Mouse (Mus musculus) intestine, embryonic 16.5 days (tissue): ENCODE data around the gene Usp47. TPM values are rescaled to one million over a fixed set of nuclear protein-coding genes. Genes with fewer than 3 reads are reported as not detected.

Experiments used
- ATAC-seq: fragments of 200-750 bp; cut with Nextera tagmentation; 2 replicates; pipeline ENCODE4 v1.8.0; 2017; ENCODE audit warnings: moderate TSS enrichment, moderate library complexity
- H3K27ac ChIP-seq: fragments of 300-500 bp; sonication (generic); 2 replicates; pipeline ENCODE4 v1.5.1; 2014; ENCODE audit warnings: mild to moderate bottlenecking, low read length
- H3K27me3 ChIP-seq: fragments of 300-500 bp; sonication (generic); replicated peaks from 2 replicates; pipeline ENCODE4 v1.6.1; 2014; ENCODE audit warnings: low read length, control low read depth, mixed read lengths; ENCODE audit not compliant: control insufficient read depth, insufficient read depth
- H3K36me3 ChIP-seq: fragments of 300-500 bp; sonication (generic); 2 replicates; pipeline ENCODE4 v1.6.1; 2014; ENCODE audit warnings: low read length, control low read depth; ENCODE audit not compliant: control insufficient read depth, insufficient read depth
- H3K4me1 ChIP-seq: fragments of 300-500 bp; sonication (generic); 2 replicates; pipeline ENCODE4 v1.6.1; 2014; ENCODE audit warnings: low read length, control low read depth, mixed read lengths; ENCODE audit not compliant: control insufficient read depth, insufficient read depth
- H3K4me2 ChIP-seq: fragments of 300-500 bp; sonication (generic); 2 replicates; pipeline ENCODE4 v1.6.1; 2014; ENCODE audit warnings: low read depth, low read length, control low read depth
- H3K4me3 ChIP-seq: fragments of 300-500 bp; sonication (generic); 2 replicates; pipeline ENCODE4 v1.5.1; 2014; ENCODE audit warnings: mild to moderate bottlenecking, low read length
- H3K9ac ChIP-seq: fragments of 300-500 bp; sonication (generic); 2 replicates; pipeline ENCODE4 v1.6.1; 2014; ENCODE audit warnings: low read depth, low read length
- H3K9me3 ChIP-seq: fragments of 300-500 bp; sonication (generic); 2 replicates; pipeline ENCODE4 v1.6.1; 2016; ENCODE audit warnings: low read length, control low read depth; ENCODE audit not compliant: control insufficient read depth
- WGBS: fragments of 180-500 bp; shearing (Covaris S2); extraction: QIAGEN DNeasy Blood & Tissue Kit; methylation state at CpG from one replicate; pipeline ENCODE4 v1.1.7; 2014; 5-methylcytosine and 5-hydroxymethylcytosine counted together
- polyA plus RNA-seq: library from polyadenylated mRNA; unstranded; fragments of >200 nt; fragmentation: Nextera tagmentation; extraction: Ambion mirVana; gene quantifications from 2 replicates; pipeline ENCODE4 v1.2.1, GENCODE M21; 2015

The Usp47 gene
- polyA plus RNA-seq, 1 experiment from 2014 or later, result 48.7 TPM

- peak overlapping the region; percentile 50 for H3K4me2 ChIP-seq
- H3K36me3 ChIP-seq, result no peaks in the 10 kb centered on the region
- 3% methylated on average over 5 of the region's 5 CpGs for WGBS
- peak overlapping the region; percentile 66 for H3K27ac ChIP-seq
- H3K9me3 ChIP-seq, result no peaks in the 10 kb centered on the region
- H3K4me1 ChIP-seq, result peaks cover 28% of the 10 kb centered on the region
- peak; percentile 31; the same call in 1 of the 2 replicates for ATAC-seq
- H3K4me3 ChIP-seq, result peak overlapping the region; percentile 42
- no peaks in the 10 kb centered on the region for H3K27me3 ChIP-seq
- H3K9ac ChIP-seq, result peak overlapping the region; percentile 46
Measured at GRCm38 (mm10) chr7:112024856-112025255, 1.6 kb downstream of the Usp47 start.

- Histone ChIP-seq H3K27me3 (no peaks in the 10 kb centered on the region), H3K36me3 (no peaks in the 10 kb centered on the region), H3K27ac (no peak overlapping the region), H3K9me3 (no peaks in the 10 kb centered on the region), H3K4me2 (no peak overlapping the region), H3K9ac (no peak overlapping the region), H3K4me3 (no peak overlapping the region), H3K4me1 (peaks cover 35% of the 10 kb centered on the region)
- no peak for ATAC-seq
- 87% methylated on average over 1 of the region's 1 CpGs for WGBS
Measured at GRCm38 (mm10) chr7:112030594-112030993, 7.3 kb downstream of the Usp47 start.

GRCm38 (mm10) chr7:112035804-112036203, 12.5 kb downstream of the Usp47 start:
- ATAC-seq, result no peak; the same call in 1 of the 2 replicates
- no peaks in the 10 kb centered on the region for H3K36me3 ChIP-seq
- no peak overlapping the region for H3K4me3 ChIP-seq
- H3K4me1 ChIP-seq, result peaks cover 10% of the 10 kb centered on the region
- WGBS, result 8% methylated on average over 2 of the region's 2 CpGs
- no peak overlapping the region for H3K4me2 ChIP-seq
- peak overlapping the region; percentile 45; the same call in 1 of the 2 replicates for H3K27ac ChIP-seq
- H3K9me3 ChIP-seq, result no peaks in the 10 kb centered on the region
- H3K9ac ChIP-seq, result no peak overlapping the region
- no peaks in the 10 kb centered on the region for H3K27me3 ChIP-seq

- no peak for ATAC-seq
- 35% methylated on average over 1 of the region's 1 CpGs for WGBS
- Histone ChIP-seq H3K4me2 (no peak overlapping the region), H3K4me3 (no peak overlapping the region), H3K9ac (no peak overlapping the region), H3K27ac (no peak overlapping the region), H3K27me3 (no peaks in the 10 kb centered on the region), H3K9me3 (no peaks in the 10 kb centered on the region), H3K36me3 (no peaks in the 10 kb centered on the region), H3K4me1 (peaks cover 10% of the 10 kb centered on the region)
Measured at GRCm38 (mm10) chr7:112036636-112037035, 13.3 kb downstream of the Usp47 start.

GRCm38 (mm10) chr7:112040271-112040670, 17.0 kb downstream of the Usp47 start:
- Histone ChIP-seq H3K4me3 (no peak overlapping the region), H3K4me1 (peaks cover 11% of the 10 kb centered on the region), H3K4me2 (no peak overlapping the region), H3K9ac (no peak overlapping the region), H3K9me3 (no peaks in the 10 kb centered on the region), H3K27ac (no peak overlapping the region), H3K36me3 (no peaks in the 10 kb centered on the region), H3K27me3 (no peaks in the 10 kb centered on the region)
- ATAC-seq, result no peak

- H3K36me3 ChIP-seq, result no peaks in the 10 kb centered on the region
- no peak overlapping the region for H3K4me2 ChIP-seq
- no peak for ATAC-seq
- WGBS, result 66% methylated on average over 2 of the region's 2 CpGs
- no peak overlapping the region for H3K27ac ChIP-seq
- H3K27me3 ChIP-seq, result no peaks in the 10 kb centered on the region
- 0 out of 2 replicates have a peak, but pooled peaks cover 3% of the 10 kb centered on the region for H3K4me1 ChIP-seq
- no peaks in the 10 kb centered on the region for H3K9me3 ChIP-seq
- H3K4me3 ChIP-seq, result no peak overlapping the region
- no peak overlapping the region for H3K9ac ChIP-seq
Measured at GRCm38 (mm10) chr7:112042758-112043157, 19.5 kb downstream of the Usp47 start.

- H3K27me3 ChIP-seq, result no peaks in the 10 kb centered on the region
- no peak for ATAC-seq
- no peak overlapping the region for H3K27ac ChIP-seq
- no peak overlapping the region for H3K4me2 ChIP-seq
- no peaks in the 10 kb centered on the region for H3K9me3 ChIP-seq
- H3K36me3 ChIP-seq, result no peaks in the 10 kb centered on the region
- H3K4me1 ChIP-seq, result 0 out of 2 replicates have a peak, but pooled peaks cover 3% of the 10 kb centered on the region
- no peak overlapping the region for H3K9ac ChIP-seq
- H3K4me3 ChIP-seq, result no peak overlapping the region
- WGBS, result 92% methylated on average over 1 of the region's 1 CpGs
Measured at GRCm38 (mm10) chr7:112045249-112045648, 21.9 kb downstream of the Usp47 start.

- Histone ChIP-seq H3K36me3 (no peaks in the 10 kb centered on the region), H3K9me3 (no peaks in the 10 kb centered on the region), H3K4me2 (no peak overlapping the region), H3K4me3 (no peak overlapping the region), H3K4me1 (0 out of 2 replicates have a peak, but pooled peaks cover 3% of the 10 kb centered on the region), H3K9ac (no peak overlapping the region), H3K27ac (no peak overlapping the region), H3K27me3 (no peaks in the 10 kb centered on the region)
- no peak for ATAC-seq
- 47% methylated on average over 3 of the region's 3 CpGs for WGBS
Measured at GRCm38 (mm10) chr7:112045794-112046388, 22.6 kb downstream of the Usp47 start.

GRCm38 (mm10) chr7:112048643-112049042, 25.3 kb downstream of the Usp47 start:
- no peak for ATAC-seq
- Histone ChIP-seq H3K4me1 (no peaks in the 10 kb centered on the region), H3K9me3 (no peaks in the 10 kb centered on the region), H3K27me3 (no peaks in the 10 kb centered on the region), H3K9ac (no peak overlapping the region), H3K27ac (no peak overlapping the region), H3K4me2 (no peak overlapping the region), H3K36me3 (no peaks in the 10 kb centered on the region), H3K4me3 (no peak overlapping the region)
- WGBS, result 88% methylated on average over 5 of the region's 5 CpGs

GRCm38 (mm10) chr7:112053667-112054066, 30.4 kb downstream of the Usp47 start:
- Histone ChIP-seq H3K4me3 (no peak overlapping the region), H3K9me3 (no peaks in the 10 kb centered on the region), H3K9ac (no peak overlapping the region), H3K36me3 (no peaks in the 10 kb centered on the region; the same call in 1 of the 2 replicates), H3K27ac (no peak overlapping the region), H3K4me2 (no peak overlapping the region), H3K4me1 (peaks cover 2% of the 10 kb centered on the region; the same call in 1 of the 2 replicates), H3K27me3 (no peaks in the 10 kb centered on the region)
- ATAC-seq, result no peak
- WGBS, result 87% methylated on average over 3 of the region's 3 CpGs
